Mouse (Mus musculus) liver, embryonic 16.5 days (tissue): ENCODE measurements around the gene Rbm28. TPM values are rescaled to one million over a fixed set of nuclear protein-coding genes. Genes with fewer than 3 reads are reported as not detected.
A peak's percentile ranks its signal among the peaks of the same experiment; 100 is the strongest.

Experiments used
- ATAC-seq: fragments of 200-750 bp; cut with Nextera tagmentation; 2 replicates; pipeline ENCODE4 v1.8.0; 2017; ENCODE audit warnings: low read depth, mild to moderate bottlenecking, moderate number of reproducible peaks, moderate library complexity
- H3K27ac ChIP-seq: fragments of 300-500 bp; sonication (generic); 2 replicates; pipeline ENCODE4 v1.5.1; 2014; ENCODE audit warnings: mild to moderate bottlenecking, low read length
- H3K27me3 ChIP-seq: fragments of 300-500 bp; sonication (generic); 2 replicates; pipeline ENCODE4 v1.6.1; 2014; ENCODE audit warnings: low read depth, low read length, mixed read lengths; ENCODE audit not compliant: control insufficient read depth, insufficient read depth
- H3K36me3 ChIP-seq: fragments of 300-500 bp; sonication (generic); 2 replicates; pipeline ENCODE4 v1.6.1; 2014; ENCODE audit warnings: mild to moderate bottlenecking; ENCODE audit not compliant: control insufficient read depth, insufficient read depth
- H3K4me1 ChIP-seq: fragments of 300-500 bp; sonication (generic); 2 replicates; pipeline ENCODE4 v1.6.1; 2014; ENCODE audit warnings: low read depth, low read length, mixed read lengths; ENCODE audit not compliant: control insufficient read depth
- H3K4me2 ChIP-seq: fragments of 300-500 bp; sonication (generic); 2 replicates; pipeline ENCODE4 v1.6.1; 2014; ENCODE audit warnings: low read depth, low read length, mixed read lengths
- H3K4me3 ChIP-seq: fragments of 300-500 bp; sonication (generic); 2 replicates; pipeline ENCODE4 v1.5.1; 2014; ENCODE audit warnings: low read depth, mild to moderate bottlenecking, low read length
- H3K9ac ChIP-seq: fragments of 300-500 bp; sonication (generic); 2 replicates; pipeline ENCODE4 v1.6.1; 2014; ENCODE audit warnings: low read depth, low read length
- H3K9me3 ChIP-seq: fragments of 300-500 bp; sonication (generic); replicated peaks from 2 replicates; pipeline ENCODE4 v1.6.1; 2016; ENCODE audit warnings: low read length; ENCODE audit not compliant: control insufficient read depth
- WGBS: fragments of 180-500 bp; shearing (Covaris S2); extraction: QIAGEN DNeasy Blood & Tissue Kit; methylation state at CpG from one replicate; pipeline ENCODE4 v1.1.7; 2014; ENCODE audit not compliant: insufficient replicate concordance; 5-methylcytosine and 5-hydroxymethylcytosine counted together
- polyA plus RNA-seq: library from polyadenylated mRNA; unstranded; fragments of >200 nt; fragmentation: Nextera tagmentation; extraction: Ambion mirVana; gene quantifications from 2 replicates; pipeline ENCODE4 v1.2.1, GENCODE M21; 2015

Gene Rbm28
- polyA plus RNA-seq, 1 experiment from 2014 or later: 8.9 TPM

GRCm38 (mm10) chr6:29198309-29199222, 33.8 kb upstream of the Rbm28 start:
- Histone ChIP-seq H3K9ac (no peak overlapping the region), H3K27ac (no peak overlapping the region), H3K27me3 (peaks cover 3% of the 10 kb centered on the region), H3K9me3 (no peaks in the 10 kb centered on the region), H3K4me1 (no peaks in the 10 kb centered on the region), H3K4me3 (peak overlapping the region; percentile 22; the same call in 1 of the 2 replicates), H3K4me2 (peak overlapping the region; percentile 53), H3K36me3 (no peaks in the 10 kb centered on the region)
- ATAC-seq: peak; percentile 61; the same call in 1 of the 2 replicates
- 13% methylated on average over 25 of the region's 25 CpGs for WGBS

- no peaks in the 10 kb centered on the region for H3K9me3 ChIP-seq
These were observed 31.3 kb upstream of the Rbm28 start for GRCm38 (mm10) chr6:29195846-29196698.

GRCm38 (mm10) chr6:29195146-29195545, 30.3 kb upstream of the Rbm28 start:
- H3K27ac ChIP-seq: no peak overlapping the region
- no peak for ATAC-seq
- 53% methylated on average over 5 of the region's 5 CpGs for WGBS
- no peaks in the 10 kb centered on the region for H3K36me3 ChIP-seq
- H3K4me3 ChIP-seq: no peak overlapping the region
- no peak overlapping the region for H3K9ac ChIP-seq
- H3K4me1 ChIP-seq: no peaks in the 10 kb centered on the region
- no peaks in the 10 kb centered on the region for H3K9me3 ChIP-seq
- peaks cover 6% of the 10 kb centered on the region for H3K27me3 ChIP-seq
- H3K4me2 ChIP-seq: no peak overlapping the region

More at GRCm38 (mm10) chr6:29195846-29196698, 31.3 kb upstream of the Rbm28 start:
- ATAC-seq: no peak
- Histone ChIP-seq H3K9ac (no peak overlapping the region), H3K27ac (no peak overlapping the region), H3K36me3 (no peaks in the 10 kb centered on the region), H3K4me2 (no peak overlapping the region), H3K4me3 (no peak overlapping the region), H3K27me3 (peaks cover 6% of the 10 kb centered on the region), H3K4me1 (no peaks in the 10 kb centered on the region)
- WGBS: 58% methylated on average over 5 of the region's 5 CpGs

- Histone ChIP-seq H3K27me3 (peaks cover 7% of the 10 kb centered on the region), H3K4me3 (no peak overlapping the region), H3K9me3 (no peaks in the 10 kb centered on the region), H3K4me1 (no peaks in the 10 kb centered on the region), H3K9ac (no peak overlapping the region), H3K36me3 (no peaks in the 10 kb centered on the region), H3K27ac (no peak overlapping the region), H3K4me2 (no peak overlapping the region)
- 19% methylated on average over 15 of the region's 15 CpGs for WGBS
- ATAC-seq: no peak
These were observed 29.4 kb upstream of the Rbm28 start for GRCm38 (mm10) chr6:29193961-29194750.

GRCm38 (mm10) chr6:29187936-29188335, 23.1 kb upstream of the Rbm28 start:
- Histone ChIP-seq H3K36me3 (no peaks in the 10 kb centered on the region), H3K4me3 (no peak overlapping the region), H3K4me1 (no peaks in the 10 kb centered on the region), H3K9ac (no peak overlapping the region), H3K4me2 (no peak overlapping the region), H3K27ac (no peak overlapping the region), H3K27me3 (peaks cover 11% of the 10 kb centered on the region; the same call in 1 of the 2 replicates), H3K9me3 (no peaks in the 10 kb centered on the region)
- 5% methylated on average over 1 of the region's 1 CpGs for WGBS
- ATAC-seq: no peak

GRCm38 (mm10) chr6:29179843-29180242, 15.0 kb upstream of the Rbm28 start:
- 38% methylated on average over 8 of the region's 8 CpGs for WGBS
- Histone ChIP-seq H3K4me2 (no peak overlapping the region), H3K9me3 (no peaks in the 10 kb centered on the region), H3K9ac (no peak overlapping the region), H3K27me3 (peaks cover 66% of the 10 kb centered on the region), H3K4me3 (no peak overlapping the region), H3K36me3 (no peaks in the 10 kb centered on the region), H3K4me1 (no peaks in the 10 kb centered on the region), H3K27ac (no peak overlapping the region)
- no peak for ATAC-seq

- Histone ChIP-seq H3K27ac (no peak within 1 kb of the TSS), H3K4me1 (no peaks in the 10 kb centered on the region), H3K4me3 (peak within 1 kb of the TSS; percentile 51), H3K27me3 (peaks cover 74% of the 10 kb centered on the region), H3K4me2 (peak within 1 kb of the TSS; percentile 68), H3K9ac (no peak within 1 kb of the TSS), H3K9me3 (no peaks in the 10 kb centered on the region), H3K36me3 (no peaks in the 10 kb centered on the region)
- WGBS: under 1% methylated on average over 77 of the region's 79 CpGs
- no peak for ATAC-seq
These were observed 14.3 kb upstream of the Rbm28 start, which contains the start of gene Prrt4 for GRCm38 (mm10) chr6:29178888-29179658. Gene Prrt4, minus strand, starts transcription at chr6:29179584.
